Mouse (Mus musculus): ENCODE measurements around the gene Cdk2ap2. TPM values are rescaled to one million over a fixed set of nuclear protein-coding genes. Genes with fewer than 3 reads are reported as not detected.

Cdk2ap2 gene
- total and polyA plus RNA-seq, 2 experiments = 33.9 to 198 TPM

DNA sequence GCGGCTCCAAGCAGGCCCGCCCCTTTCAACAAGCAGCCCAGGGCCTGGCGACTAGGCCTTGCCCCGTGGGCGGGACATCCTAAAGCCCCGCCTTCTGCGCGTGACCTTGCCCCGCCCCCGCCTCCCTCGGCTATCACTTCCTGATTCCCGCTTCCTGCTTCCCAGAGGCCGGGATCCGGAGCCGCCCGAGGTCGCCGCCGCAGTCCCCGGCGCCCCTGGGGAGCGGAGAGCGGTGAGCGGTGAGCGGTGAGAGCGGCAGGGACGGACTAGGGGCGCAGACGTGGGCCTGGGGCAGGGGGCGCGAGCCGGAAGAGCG, 51.5 kb downstream of the Cdk2ap2 start, which contains the start of gene Coro1b:
Gene Coro1b, plus strand, starts transcription at position 129 of the 316 bp plus-strand sequence.
- H3K4me1 ChIP-seq (ENCODE audit: control insufficient read depth, insufficient read depth, low read length) = peaks cover 18% of the 10 kb centered on the region
- peak within 1 kb of the TSS; percentile 88 for H3K4me3 ChIP-seq (ENCODE audit: insufficient read depth, low read depth, low read length)
- H3K79me2 ChIP-seq (ENCODE audit: control insufficient read depth, insufficient read depth, low read length) = peaks cover 15% of the 10 kb centered on the region; the same call in 1 of the 2 replicates
- DNase-seq (ENCODE audit: extremely low read depth, low read depth, low spot score) = no peak
- peak within 1 kb of the TSS; percentile 86 for H3K9ac ChIP-seq (ENCODE audit: low read depth, low read length)
- H3K27me3 ChIP-seq (ENCODE audit: control insufficient read depth, insufficient read depth, low read length) = no peaks in the 10 kb centered on the region
- 0 out of 2 replicates have a peak, but pooled peaks cover 2% of the 10 kb centered on the region for H3K36me3 ChIP-seq (ENCODE audit: control insufficient read depth, insufficient read depth, low read length)
- WGBS = under 1% methylated on average over 33 of the region's 33 CpGs
- peak within 1 kb of the TSS; percentile 11 for H3K27ac ChIP-seq (replicated peaks; ENCODE audit: insufficient read depth, low read depth, low read length)
- TF ChIP-seq POLR2A (IDR thresholded peaks at IDR 0.05; ENCODE audit: extremely low read depth, insufficient read depth, low read length) = peak; percentile 93; the same call in 1 of the 2 replicates
- TF ChIP-seq CTCF (IDR thresholded peaks at IDR 0.05; ENCODE audit: low read depth, low read length) = no peak

Other genes starting within 250 kb of the Cdk2ap2 start
Only the 30 nearest of the 34 such genes appear.
- 197 and 213 TPM in 2 replicates for gene Ndufs8, start 184.4 kb upstream of the Cdk2ap2 start, total RNA-seq (2014; rRNA removed)
- gene Ndufs8, start 184.4 kb upstream of the Cdk2ap2 start, polyA plus RNA-seq (2012; rRNA removed) = 266 and 295 TPM in 2 replicates
- gene Aldh3b1, start 167.4 kb upstream of the Cdk2ap2 start, total RNA-seq (2014; rRNA removed) = 2.9 and 3.3 TPM in 2 replicates
- gene Aldh3b1, start 167.4 kb upstream of the Cdk2ap2 start, polyA plus RNA-seq (2012; rRNA removed) = 1.9 and 4.0 TPM in 2 replicates
- gene Unc93b1, start 162.0 kb upstream of the Cdk2ap2 start, total RNA-seq (2014; rRNA removed) = 41.1 and 41.5 TPM in 2 replicates
- 68.9 and 102 TPM in 2 replicates for gene Unc93b1, start 162.0 kb upstream of the Cdk2ap2 start, polyA plus RNA-seq (2012; rRNA removed)
- gene Aldh3b3, start 138.5 kb upstream of the Cdk2ap2 start, total RNA-seq (2014; rRNA removed) = 0.74 and 1.7 TPM in 2 replicates
- gene Aldh3b3, start 138.5 kb upstream of the Cdk2ap2 start, polyA plus RNA-seq (2012; rRNA removed) = 6.4 and 7.7 TPM in 2 replicates
- gene Aldh3b2, start 124.9 kb upstream of the Cdk2ap2 start, total RNA-seq (2014; rRNA removed) = not detected in 2 replicates
- gene Aldh3b2, start 124.9 kb upstream of the Cdk2ap2 start, polyA plus RNA-seq (2012; rRNA removed) = 0.16 and 0.48 TPM in 2 replicates
- gene Acy3, start 110.6 kb upstream of the Cdk2ap2 start, total RNA-seq (2014; rRNA removed) = 44.3 and 49.8 TPM in 2 replicates
- gene Acy3, start 110.6 kb upstream of the Cdk2ap2 start, polyA plus RNA-seq (2012; rRNA removed) = 232 and 326 TPM in 2 replicates
- gene Tbx10, start 104.4 kb upstream of the Cdk2ap2 start, total RNA-seq (2014; rRNA removed) = not detected in 2 replicates
- gene Tbx10, start 104.4 kb upstream of the Cdk2ap2 start, polyA plus RNA-seq (2012; rRNA removed) = not detected in 2 replicates
- gene Nudt8, start 96.6 kb upstream of the Cdk2ap2 start, total RNA-seq (2014; rRNA removed) = 30.1 and 36.0 TPM in 2 replicates
- 13.4 and 18.5 TPM in 2 replicates for gene Nudt8, start 96.6 kb upstream of the Cdk2ap2 start, polyA plus RNA-seq (2012; rRNA removed)
- gene Gm49405, start 96.6 kb upstream of the Cdk2ap2 start, total RNA-seq (2014; rRNA removed) = 0.54 and 0.92 TPM in 2 replicates
- gene Gm49405, start 96.6 kb upstream of the Cdk2ap2 start, polyA plus RNA-seq (2012; rRNA removed) = 0.72 and 1.1 TPM in 2 replicates
- 0.74 and 0.87 TPM in 2 replicates for gene Doc2g, start 93.9 kb upstream of the Cdk2ap2 start, total RNA-seq (2014; rRNA removed)
- 2.3 and 4.9 TPM in 2 replicates for gene Doc2g, start 93.9 kb upstream of the Cdk2ap2 start, polyA plus RNA-seq (2012; rRNA removed)
- gene Ndufv1, start 84.4 kb upstream of the Cdk2ap2 start, total RNA-seq (2014; rRNA removed) = 189 and 197 TPM in 2 replicates
- gene Ndufv1, start 84.4 kb upstream of the Cdk2ap2 start, polyA plus RNA-seq (2012; rRNA removed) = 239 and 251 TPM in 2 replicates
- 456 and 810 TPM in 2 replicates for gene Gstp1, start 59.2 kb upstream of the Cdk2ap2 start, total RNA-seq (2014; rRNA removed)
- 965 and 1,374 TPM in 2 replicates for gene Gstp1, start 59.2 kb upstream of the Cdk2ap2 start, polyA plus RNA-seq (2012; rRNA removed)
- gene Gstp2, start 51.2 kb upstream of the Cdk2ap2 start, total RNA-seq (2014; rRNA removed) = 4.1 and 7.9 TPM in 2 replicates
- 4.4 and 9.2 TPM in 2 replicates for gene Gstp2, start 51.2 kb upstream of the Cdk2ap2 start, polyA plus RNA-seq (2012; rRNA removed)
- 21.5 and 28.1 TPM in 2 replicates for gene Gstp3, start 37.6 kb upstream of the Cdk2ap2 start, total RNA-seq (2014; rRNA removed)
- gene Gstp3, start 37.6 kb upstream of the Cdk2ap2 start, polyA plus RNA-seq (2012; rRNA removed) = 54.3 and 66.1 TPM in 2 replicates
- gene Cabp2, start 15.6 kb upstream of the Cdk2ap2 start, total RNA-seq (2014; rRNA removed) = 0.13 and 0.37 TPM in 2 replicates
- gene Cabp2, start 15.6 kb upstream of the Cdk2ap2 start, polyA plus RNA-seq (2012; rRNA removed) = 0.27 and 0.70 TPM in 2 replicates
- gene Pitpnm1, start 2.8 kb downstream of the Cdk2ap2 start, total RNA-seq (2014; rRNA removed) = 1.7 and 4.9 TPM in 2 replicates
- 8.1 and 14.2 TPM in 2 replicates for gene Pitpnm1, start 2.8 kb downstream of the Cdk2ap2 start, polyA plus RNA-seq (2012; rRNA removed)
- 16.5 and 20.1 TPM in 2 replicates for gene Aip, start 28.7 kb downstream of the Cdk2ap2 start, total RNA-seq (2014; rRNA removed)
- 30.0 and 33.5 TPM in 2 replicates for gene Aip, start 28.7 kb downstream of the Cdk2ap2 start, polyA plus RNA-seq (2012; rRNA removed)
- not detected in 2 replicates for gene Gpr152, start 42.6 kb downstream of the Cdk2ap2 start, total RNA-seq (2014; rRNA removed)
- gene Gpr152, start 42.6 kb downstream of the Cdk2ap2 start, polyA plus RNA-seq (2012; rRNA removed) = 0.02 TPM in 2 replicates
- 0.37 TPM in 1 of 2 replicates, not detected in the other for gene Cabp4, start 46.9 kb downstream of the Cdk2ap2 start, total RNA-seq (2014; rRNA removed)
- not detected in 2 replicates for gene Cabp4, start 46.9 kb downstream of the Cdk2ap2 start, polyA plus RNA-seq (2012; rRNA removed)
- gene Coro1b, start 51.4 kb downstream of the Cdk2ap2 start, total RNA-seq (2014; rRNA removed) = 66.1 and 72.6 TPM in 2 replicates
- 109 and 114 TPM in 2 replicates for gene Coro1b, start 51.4 kb downstream of the Cdk2ap2 start, polyA plus RNA-seq (2012; rRNA removed)
- 1.7 and 4.1 TPM in 2 replicates for gene Ptprcap, start 56.4 kb downstream of the Cdk2ap2 start, total RNA-seq (2014; rRNA removed)
- 6.9 and 8.2 TPM in 2 replicates for gene Ptprcap, start 56.4 kb downstream of the Cdk2ap2 start, polyA plus RNA-seq (2012; rRNA removed)
- 7.2 and 7.4 TPM in 2 replicates for gene Rps6kb2, start 66.2 kb downstream of the Cdk2ap2 start, total RNA-seq (2014; rRNA removed)
- 28.3 and 31.6 TPM in 2 replicates for gene Rps6kb2, start 66.2 kb downstream of the Cdk2ap2 start, polyA plus RNA-seq (2012; rRNA removed)
- gene Carns1, start 78.3 kb downstream of the Cdk2ap2 start, total RNA-seq (2014; rRNA removed) = 0.40 and 0.65 TPM in 2 replicates
- gene Carns1, start 78.3 kb downstream of the Cdk2ap2 start, polyA plus RNA-seq (2012; rRNA removed) = 1.8 and 1.9 TPM in 2 replicates
- gene Tbc1d10c, start 94.1 kb downstream of the Cdk2ap2 start, total RNA-seq (2014; rRNA removed) = 0.46 and 1.4 TPM in 2 replicates
- 1.7 and 2.2 TPM in 2 replicates for gene Tbc1d10c, start 94.1 kb downstream of the Cdk2ap2 start, polyA plus RNA-seq (2012; rRNA removed)
- 170 TPM in 2 replicates for gene Ppp1ca, start 94.9 kb downstream of the Cdk2ap2 start, total RNA-seq (2014; rRNA removed)
- 399 and 571 TPM in 2 replicates for gene Ppp1ca, start 94.9 kb downstream of the Cdk2ap2 start, polyA plus RNA-seq (2012; rRNA removed)
- gene Rad9a, start 104.5 kb downstream of the Cdk2ap2 start, total RNA-seq (2014; rRNA removed) = 0.74 and 1.3 TPM in 2 replicates
- 7.0 and 7.5 TPM in 2 replicates for gene Rad9a, start 104.5 kb downstream of the Cdk2ap2 start, polyA plus RNA-seq (2012; rRNA removed)
- gene Clcf1, start 117.1 kb downstream of the Cdk2ap2 start, total RNA-seq (2014; rRNA removed) = 0.27 and 0.28 TPM in 2 replicates
- gene Clcf1, start 117.1 kb downstream of the Cdk2ap2 start, polyA plus RNA-seq (2012; rRNA removed) = 0.87 and 3.8 TPM in 2 replicates
- not detected in 2 replicates for gene AC109138.7, start 117.2 kb downstream of the Cdk2ap2 start, total RNA-seq (2014; rRNA removed)
- not detected in 2 replicates for gene AC109138.7, start 117.2 kb downstream of the Cdk2ap2 start, polyA plus RNA-seq (2012; rRNA removed)
- gene Pold4, start 134.7 kb downstream of the Cdk2ap2 start, total RNA-seq (2014; rRNA removed) = 27.2 and 27.3 TPM in 2 replicates
- gene Pold4, start 134.7 kb downstream of the Cdk2ap2 start, polyA plus RNA-seq (2012; rRNA removed) = 60.4 and 63.8 TPM in 2 replicates
- gene Ssh3, start 172.0 kb downstream of the Cdk2ap2 start, total RNA-seq (2014; rRNA removed) = 11.5 and 12.1 TPM in 2 replicates
- gene Ssh3, start 172.0 kb downstream of the Cdk2ap2 start, polyA plus RNA-seq (2012; rRNA removed) = 15.3 and 29.2 TPM in 2 replicates